Mouse (Mus musculus) stomach, postnatal 0 days (tissue): ENCODE results near the gene Naaladl1. TPM values are rescaled to one million over a fixed set of nuclear protein-coding genes. Genes with fewer than 3 reads are reported as not detected.

ENCODE experiments used
- ATAC-seq: fragments of 200-750 bp; cut with Nextera tagmentation; 2 replicates; pipeline ENCODE4 v1.8.0; 2017; ENCODE audit not compliant: low FRiP score, low TSS enrichment
- DNase-seq: peaks from one replicate; pipeline ENCODE4 v3.0.0-alpha.2; 2016; ENCODE audit warnings: low spot score
- H3K27ac ChIP-seq: fragments of 300-500 bp; sonication (generic); replicated peaks from 2 replicates; pipeline ENCODE4 v1.5.1; 2014; ENCODE audit warnings: mild to moderate bottlenecking, control low read depth
- H3K27me3 ChIP-seq: fragments of 300-500 bp; sonication (generic); 2 replicates; pipeline ENCODE4 v1.6.1; 2014; ENCODE audit warnings: low read length; ENCODE audit not compliant: control insufficient read depth, insufficient read depth
- H3K36me3 ChIP-seq: fragments of 300-500 bp; sonication (generic); 2 replicates; pipeline ENCODE4 v1.6.1; 2014; ENCODE audit warnings: low read length, mixed read lengths; ENCODE audit not compliant: control insufficient read depth, insufficient read depth
- H3K4me1 ChIP-seq: fragments of 300-500 bp; sonication (generic); replicated peaks from 2 replicates; pipeline ENCODE4 v1.6.1; 2014; ENCODE audit warnings: antibody characterized with exemption; ENCODE audit not compliant: control insufficient read depth, insufficient read depth
- H3K4me2 ChIP-seq: fragments of 300-500 bp; sonication (generic); replicated peaks from 2 replicates; pipeline ENCODE4 v1.6.1; 2014; ENCODE audit warnings: low read depth, mild to moderate bottlenecking, control low read depth, moderate library complexity
- H3K4me3 ChIP-seq: fragments of 300-500 bp; sonication (generic); 2 replicates; pipeline ENCODE4 v1.5.1; 2014; ENCODE audit warnings: low read depth, low read length, control low read depth
- H3K9ac ChIP-seq: fragments of 300-500 bp; sonication (generic); 2 replicates; pipeline ENCODE4 v1.6.1; 2014; ENCODE audit warnings: mild to moderate bottlenecking, low read length, control low read depth, mixed read lengths
- H3K9me3 ChIP-seq: fragments of 300-500 bp; sonication (generic); 2 replicates; pipeline ENCODE4 v1.6.1; 2016; ENCODE audit warnings: low read length; ENCODE audit not compliant: control insufficient read depth
- CTCF ChIP-seq: IDR thresholded peaks from 2 replicates; pipeline ENCODE4 v1.5.1; 2016; ENCODE audit warnings: antibody characterized with exemption, low read depth, mild to moderate bottlenecking, moderate library complexity
- EP300 ChIP-seq: optimal IDR thresholded peaks from 2 replicates; pipeline ENCODE3; 2016; ENCODE audit warnings: antibody characterized with exemption
- WGBS: fragments of 180-500 bp; shearing (Covaris S2); extraction: QIAGEN DNeasy Blood & Tissue Kit; methylation state at CpG from one replicate; pipeline ENCODE4 v1.1.7; 2014; 5-methylcytosine and 5-hydroxymethylcytosine counted together
- polyA plus RNA-seq: library from polyadenylated mRNA; unstranded; fragments of >200 nt; fragmentation: Nextera tagmentation; extraction: Ambion mirVana; gene quantifications from 2 replicates; pipeline ENCODE4 v1.2.1, GENCODE M21; 2015

Naaladl1 gene
- polyA plus RNA-seq, 1 experiment from 2014 or later: 0.05 TPM

- no peak overlapping the region for H3K4me2 ChIP-seq
- ATAC-seq (no peak), DNase-seq (no peak)
- peaks cover 7% of the 10 kb centered on the region for H3K4me1 ChIP-seq
- no peaks in the 10 kb centered on the region for H3K9me3 ChIP-seq
- 92% methylated on average over 19 of the region's 19 CpGs for WGBS
- H3K36me3 ChIP-seq: peaks cover 7% of the 10 kb centered on the region
- no peak overlapping the region for H3K9ac ChIP-seq
- H3K27ac ChIP-seq: no peak overlapping the region
- no peak overlapping the region for H3K4me3 ChIP-seq
- no peaks in the 10 kb centered on the region for H3K27me3 ChIP-seq
- TF ChIP-seq CTCF: no peak
- no peak for TF ChIP-seq EP300
Observed at GRCm38 (mm10) chr19:6071261-6071660, 34.3 kb upstream of the Naaladl1 start.

- peaks cover 3% of the 10 kb centered on the region; the same call in 1 of the 2 replicates for H3K4me1 ChIP-seq
- DNase-seq: no peak
- no peak for ATAC-seq
- H3K9ac ChIP-seq: no peak overlapping the region
- TF ChIP-seq EP300 (no peak), CTCF (no peak)
- no peak overlapping the region for H3K4me3 ChIP-seq
- no peaks in the 10 kb centered on the region for H3K9me3 ChIP-seq
- H3K27me3 ChIP-seq: no peaks in the 10 kb centered on the region
- peaks cover 5% of the 10 kb centered on the region for H3K36me3 ChIP-seq
- H3K27ac ChIP-seq: no peak overlapping the region
- H3K4me2 ChIP-seq: no peak overlapping the region
- 87% methylated on average over 5 of the region's 5 CpGs for WGBS
Observed at GRCm38 (mm10) chr19:6073889-6074288, 31.7 kb upstream of the Naaladl1 start.

GRCm38 (mm10) chr19:6076564-6077393, 28.8 kb upstream of the Naaladl1 start, which contains the start of gene Vps51:
Gene Vps51 (minus strand): TSS chr19:6077231.
- WGBS: 1% methylated on average over 33 of the region's 33 CpGs
- H3K4me1 ChIP-seq: peaks cover 3% of the 10 kb centered on the region; the same call in 1 of the 2 replicates
- H3K4me3 ChIP-seq: peak within 1 kb of the TSS; percentile 89
- no peaks in the 10 kb centered on the region for H3K9me3 ChIP-seq
- H3K4me2 ChIP-seq: peak within 1 kb of the TSS; percentile 95
- 0 out of 2 replicates have a peak, but pooled peaks cover 6% of the 10 kb centered on the region for H3K36me3 ChIP-seq
- ATAC-seq (peak; percentile 88), DNase-seq (peak; percentile 86)
- peak within 1 kb of the TSS; percentile 78 for H3K9ac ChIP-seq
- peak; percentile 27 for TF ChIP-seq EP300
- TF ChIP-seq CTCF: 0 out of 2 replicates have a peak, but pooled peaks have one; percentile 20
- no peaks in the 10 kb centered on the region for H3K27me3 ChIP-seq
- H3K27ac ChIP-seq: peak within 1 kb of the TSS; percentile 87

GRCm38 (mm10) chr19:6079983-6080480, 25.6 kb upstream of the Naaladl1 start, which contains the start of gene Tmem262:
Gene Tmem262 (plus strand): TSS chr19:6080033.
- no peaks in the 10 kb centered on the region for H3K27me3 ChIP-seq
- ATAC-seq: no peak
- DNase-seq: no peak
- no peak within 1 kb of the TSS for H3K9ac ChIP-seq
- H3K4me3 ChIP-seq: no peak within 1 kb of the TSS
- no peak for TF ChIP-seq CTCF
- TF ChIP-seq EP300: no peak
- no peak within 1 kb of the TSS for H3K4me2 ChIP-seq
- H3K9me3 ChIP-seq: no peaks in the 10 kb centered on the region
- 91% methylated on average over 12 of the region's 12 CpGs for WGBS
- H3K36me3 ChIP-seq: peaks cover 8% of the 10 kb centered on the region; the same call in 1 of the 2 replicates
- peaks cover 5% of the 10 kb centered on the region for H3K4me1 ChIP-seq
- no peak within 1 kb of the TSS for H3K27ac ChIP-seq

GRCm38 (mm10) chr19:6082156-6082555, 23.4 kb upstream of the Naaladl1 start, which contains the start of gene Gm28374:
Gene Gm28374 (minus strand): TSS chr19:6082256.
- no peak for ATAC-seq
- Histone ChIP-seq H3K9me3 (no peaks in the 10 kb centered on the region), H3K36me3 (peaks cover 8% of the 10 kb centered on the region; the same call in 1 of the 2 replicates), H3K9ac (no peak within 1 kb of the TSS), H3K27me3 (no peaks in the 10 kb centered on the region), H3K4me1 (peaks cover 2% of the 10 kb centered on the region; the same call in 1 of the 2 replicates), H3K4me3 (no peak within 1 kb of the TSS), H3K4me2 (no peak within 1 kb of the TSS), H3K27ac (no peak within 1 kb of the TSS)
- DNase-seq: no peak
- 85% methylated on average over 9 of the region's 9 CpGs for WGBS
- no peak for TF ChIP-seq CTCF
- no peak for TF ChIP-seq EP300
